Mouse (Mus musculus) gastrocnemius, adult 8-10 months (tissue): ENCODE results near the gene Pnpla1. TPM values are rescaled to one million over a fixed set of nuclear protein-coding genes. Genes with fewer than 3 reads are reported as not detected.

ENCODE experiments used
- DNase-seq, 2 experiments: peaks; one replicate each; pipeline ENCODE4 v3.0.0; 2022; ENCODE audit warnings: low spot score in 2 of 2
- total RNA-seq, 4 experiments: library from RNA; stranded (reverse); gene quantifications; 2 replicates each; pipeline ENCODE4 v1.2.4; 2022

The Pnpla1 gene
- total RNA-seq, 4 experiments from 2014 or later: not detected

- no peak for DNase-seq
Observed at GRCm38 (mm10) chr17:28843665-28844064, 14.5 kb upstream of the Pnpla1 start.

DNA sequence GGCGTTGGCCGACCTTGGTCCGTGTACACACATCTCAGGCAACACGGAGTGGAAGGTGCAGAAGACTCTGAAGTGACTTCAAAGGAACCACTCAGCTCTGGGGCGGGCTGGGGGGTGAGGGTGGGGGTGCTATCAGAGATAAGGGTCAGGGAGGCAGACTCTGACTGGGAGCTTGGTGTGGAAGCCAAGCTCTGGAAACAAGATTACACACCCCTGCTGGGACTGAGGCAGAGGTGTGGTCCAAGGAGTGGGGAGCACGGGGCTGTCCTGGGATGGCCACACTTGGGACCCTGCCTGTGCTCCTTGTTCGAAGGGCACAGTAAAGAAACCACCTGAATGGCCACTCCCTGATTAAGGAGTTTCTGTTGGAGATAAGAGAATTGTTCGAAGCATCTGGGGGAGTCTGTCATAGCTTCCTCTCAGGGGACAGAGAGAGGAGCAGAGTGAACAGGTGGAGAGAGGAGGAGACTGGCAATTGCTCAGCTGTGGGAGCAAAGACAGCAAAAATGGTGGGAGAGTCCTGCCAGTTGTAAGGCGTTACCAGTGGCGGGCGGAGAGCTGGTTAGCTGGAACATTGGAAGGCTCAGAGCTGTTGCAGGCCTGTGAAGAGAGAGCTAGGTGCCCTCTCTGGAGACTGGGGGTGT, 11.1 kb upstream of the Pnpla1 start:
- DNase-seq: no peak

GRCm38 (mm10) chr17:28850511-28850910, 7.7 kb upstream of the Pnpla1 start:
- no peak for DNase-seq

GRCm38 (mm10) chr17:28854377-28854776, 3.8 kb upstream of the Pnpla1 start:
- DNase-seq: no peak

GRCm38 (mm10) chr17:28855166-28855885, 2.9 kb upstream of the Pnpla1 start:
- DNase-seq: no peak

DNA sequence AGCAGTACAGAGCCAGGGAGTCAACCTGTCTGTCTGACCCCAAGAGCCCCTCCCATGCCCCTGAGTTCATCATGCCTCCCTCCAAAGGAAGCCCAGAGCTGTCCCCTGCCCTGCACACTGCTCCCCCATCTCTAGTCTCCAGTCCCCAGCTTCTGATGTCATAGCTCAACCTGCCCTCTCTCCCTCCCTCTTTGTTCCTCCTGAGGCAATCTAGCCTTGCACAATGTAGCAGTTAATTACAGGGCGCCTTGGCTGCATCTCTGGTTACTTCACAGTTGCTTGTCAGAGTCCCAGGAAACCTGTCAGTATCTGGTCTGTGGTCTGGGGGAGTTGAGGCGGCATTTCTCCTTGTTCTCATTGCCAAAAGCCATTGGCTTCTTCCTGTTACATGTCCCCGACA, 2.2 kb upstream of the Pnpla1 start:
- no peak for DNase-seq

- DNase-seq: no peak
Observed at GRCm38 (mm10) chr17:28863926-28864325, 5.7 kb downstream of the Pnpla1 start.

GRCm38 (mm10) chr17:28864464-28864863, 6.3 kb downstream of the Pnpla1 start:
- DNase-seq: no peak

DNA sequence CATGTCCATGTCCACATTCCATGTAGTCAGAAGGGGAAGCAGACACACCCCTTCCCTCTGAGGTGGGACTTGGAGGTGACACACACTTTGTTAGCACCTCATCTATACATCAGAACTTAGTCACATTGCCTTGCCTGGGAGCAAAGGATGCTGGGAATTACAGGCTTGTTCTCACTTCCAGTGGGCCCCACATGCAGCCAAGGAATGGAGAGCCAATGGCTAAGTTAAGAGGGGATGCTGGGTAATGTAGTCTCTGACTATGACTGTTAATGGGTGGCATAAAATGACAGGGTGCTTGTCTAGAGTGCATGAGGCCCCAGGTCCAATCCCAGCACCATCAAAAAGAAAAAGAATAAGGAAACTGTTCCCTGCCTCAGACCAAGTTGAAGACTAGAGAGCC, 8.7 kb downstream of the Pnpla1 start:
- DNase-seq: no peak

DNA sequence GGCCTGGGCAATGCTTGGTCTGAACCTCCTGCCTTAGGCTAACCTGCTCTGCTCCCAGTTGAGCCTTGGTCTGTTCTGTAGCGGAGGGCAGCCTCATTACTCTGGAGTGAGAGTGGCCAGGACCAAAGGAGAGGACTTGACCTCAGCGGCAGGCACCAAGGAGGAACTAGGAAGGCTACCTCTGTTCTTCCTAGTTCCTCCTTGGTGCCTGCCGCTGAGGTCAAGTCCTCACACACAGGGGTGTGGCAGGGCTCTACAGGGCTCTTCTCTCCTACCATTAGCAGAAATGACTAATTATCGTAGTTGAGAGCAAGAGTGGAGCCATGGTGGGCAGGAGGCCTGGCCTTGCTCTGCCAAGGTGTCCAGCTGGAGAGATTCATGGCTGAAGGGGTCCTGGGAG, 9.2 kb downstream of the Pnpla1 start:
- no peak for DNase-seq

DNA sequence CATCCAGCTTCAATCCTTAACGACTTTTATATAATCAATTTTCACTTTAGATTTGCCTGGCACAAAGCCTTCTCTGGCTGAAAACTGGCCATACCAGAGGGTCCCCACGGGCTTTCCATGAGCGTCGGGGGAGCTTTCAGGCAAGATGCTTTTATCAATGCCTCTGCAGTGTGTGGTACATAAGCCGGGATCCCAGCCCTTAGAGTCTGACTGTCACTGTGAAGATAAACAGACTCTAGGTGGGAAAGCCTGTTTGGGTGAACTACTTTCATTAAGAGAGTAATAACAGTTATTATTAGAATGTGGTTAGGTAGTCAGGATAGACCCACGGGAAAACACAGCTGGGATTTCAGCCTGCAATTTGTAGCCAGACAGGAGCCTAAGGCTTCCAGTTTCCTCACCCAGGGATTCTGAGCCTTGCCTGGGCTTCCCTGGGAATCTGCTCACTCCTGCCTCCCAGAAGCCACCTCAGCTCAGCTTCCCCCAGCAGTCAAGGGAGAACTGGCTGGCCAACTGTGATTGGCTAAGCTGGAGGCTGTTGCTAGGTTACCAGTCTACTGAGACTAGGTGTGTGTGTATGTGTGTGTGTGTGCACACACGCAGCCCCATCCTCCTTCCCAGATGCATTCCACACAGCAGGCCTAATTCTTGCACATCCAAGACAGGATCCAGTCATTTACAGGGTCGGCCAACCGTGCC, 11.3 kb downstream of the Pnpla1 start:
- no peak for DNase-seq

DNA sequence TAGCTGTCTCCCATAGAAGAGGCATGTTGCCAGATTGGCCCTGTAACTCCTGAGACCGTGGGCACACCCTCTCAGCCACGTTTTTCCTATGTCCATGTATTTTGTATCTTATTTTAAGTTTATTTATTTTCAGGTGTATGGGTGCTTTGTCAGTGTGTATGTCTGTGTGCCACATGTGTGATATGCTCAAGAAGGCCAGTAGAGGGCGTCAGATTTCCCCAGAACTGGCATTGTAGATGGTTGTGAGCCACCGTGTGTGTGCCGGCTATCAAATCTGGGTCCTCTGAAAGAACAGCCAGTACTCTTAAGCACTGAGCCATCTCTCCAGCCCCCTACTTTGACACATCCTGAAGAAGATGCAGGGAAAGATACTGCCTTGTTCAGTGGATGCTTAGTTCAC, 12.2 kb downstream of the Pnpla1 start:
- no peak for DNase-seq

DNA sequence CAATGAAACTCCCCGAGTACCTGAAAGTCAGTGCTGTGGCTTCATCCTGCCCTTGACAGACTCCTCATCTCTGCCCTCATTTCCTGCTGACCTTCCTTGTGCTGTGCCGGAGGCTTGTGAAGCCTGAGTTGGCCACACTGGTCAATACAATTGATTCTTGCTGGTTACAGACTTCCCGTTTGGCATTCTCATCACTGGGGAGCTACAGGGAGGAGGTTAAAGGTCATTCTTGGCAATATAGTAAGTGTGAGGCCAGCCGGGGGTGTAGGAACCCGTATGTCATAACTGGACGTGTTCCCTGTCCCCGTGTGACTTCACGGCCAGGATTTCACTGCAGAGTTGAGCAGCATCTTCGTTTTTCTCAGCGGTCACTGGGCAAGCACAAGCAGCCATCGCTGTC, 13.6 kb downstream of the Pnpla1 start:
- DNase-seq: no peak

DNA sequence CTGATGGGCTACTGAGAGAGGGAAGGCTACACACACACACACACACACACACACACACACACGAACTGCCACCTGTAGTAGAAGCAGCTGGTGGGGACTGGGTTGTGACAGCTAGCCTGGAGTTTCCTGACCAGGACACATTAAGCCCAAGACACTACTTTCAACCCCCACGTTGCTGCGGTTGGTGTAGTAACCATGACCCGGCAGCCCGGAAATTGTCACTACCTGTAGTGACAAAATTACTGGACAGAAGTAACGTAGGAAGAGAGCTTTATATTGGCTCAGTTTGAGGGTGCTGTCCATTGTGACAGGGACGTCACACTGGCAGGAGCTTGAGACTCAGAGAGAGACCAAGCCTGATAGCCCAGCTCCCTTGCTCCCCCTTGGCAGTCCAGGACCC, 14.1 kb downstream of the Pnpla1 start:
- no peak for DNase-seq

- DNase-seq: no peak
Observed at GRCm38 (mm10) chr17:28874216-28874615, 16.0 kb downstream of the Pnpla1 start.

- DNase-seq: peak; percentile 28 to 56
Observed at GRCm38 (mm10) chr17:28874825-28875224, 16.6 kb downstream of the Pnpla1 start.

DNA sequence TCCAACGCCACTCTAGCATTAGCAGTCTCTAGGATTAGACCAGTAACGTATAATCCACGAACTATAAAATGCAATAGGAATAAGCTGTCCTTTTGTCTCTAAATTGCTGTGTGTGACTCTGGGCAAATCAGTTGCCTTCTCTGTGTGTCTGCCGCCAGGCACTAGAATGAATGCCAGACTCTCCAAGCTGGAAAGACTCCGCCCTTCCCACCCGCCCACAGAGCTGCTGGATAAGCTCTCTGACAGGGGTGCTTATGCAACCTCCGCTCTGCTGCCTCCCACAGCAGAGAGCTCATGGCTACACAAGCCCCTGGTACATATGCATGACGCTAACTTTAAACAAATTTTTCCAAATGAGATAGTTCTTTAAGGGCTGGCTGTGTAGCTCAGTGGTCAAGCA, 17.1 kb downstream of the Pnpla1 start:
- peak in 1 of 2 experiments; percentile 12 for DNase-seq

- no peak for DNase-seq
Observed at GRCm38 (mm10) chr17:28876331-28876730, 18.1 kb downstream of the Pnpla1 start.

GRCm38 (mm10) chr17:28876821-28877220, 18.6 kb downstream of the Pnpla1 start:
- no peak for DNase-seq

- DNase-seq: peak; percentile 31 to 36
Observed at GRCm38 (mm10) chr17:28879931-28880391, 21.8 kb downstream of the Pnpla1 start.

- peak; percentile 34 to 43 for DNase-seq
Observed at GRCm38 (mm10) chr17:28882316-28882715, 24.1 kb downstream of the Pnpla1 start.

DNA sequence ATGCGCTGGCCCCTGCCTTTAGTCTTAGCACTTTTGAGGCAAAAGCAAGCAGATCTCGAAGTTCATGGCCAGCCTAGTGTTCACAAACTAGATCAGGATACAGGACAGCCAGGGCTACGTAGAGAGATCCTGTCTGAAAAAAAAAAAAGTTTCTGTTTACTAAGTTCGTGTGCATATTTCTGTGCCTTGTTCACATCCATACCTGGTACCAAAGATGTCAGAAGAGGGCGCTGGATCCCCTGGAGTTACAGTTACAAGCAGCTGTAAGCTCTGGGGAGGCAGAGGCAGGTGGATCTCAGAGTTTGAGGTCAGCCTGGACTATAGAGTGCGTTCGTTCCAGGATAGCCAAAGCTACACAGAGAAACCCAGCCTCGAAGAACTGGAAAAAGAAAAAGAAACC, 24.6 kb downstream of the Pnpla1 start:
- no peak for DNase-seq
